Mouse (Mus musculus): Measurements from ENCODE around the gene Mc1r. TPM values are rescaled to one million over a fixed set of nuclear protein-coding genes. Genes with fewer than 3 reads are reported as not detected.

Gene Mc1r
- not detected for total RNA-seq (2023)

GRCm38 (mm10) chr8:123406786-123407185 lies at the start of gene Mc1r:
Gene Mc1r, plus strand, starts transcription at chr8:123407107.

GRCm38 (mm10) chr8:123373403-123374238 lies 33.3 kb upstream of the Mc1r start, which contains the start of gene Tcf25:
Gene Tcf25, plus strand, starts transcription at chr8:123373753.

GRCm38 (mm10) chr8:123411246-123411645 lies 4.3 kb downstream of the Mc1r start, which contains the start of gene Tubb3:
Gene Tubb3, plus strand, starts transcription at chr8:123411424.

GRCm38 (mm10) chr8:123423441-123423840 lies 16.5 kb downstream of the Mc1r start, which contains the start of gene Def8:
Gene Def8, plus strand, starts transcription at chr8:123423527.

Other genes with a start within 250 kb of the Mc1r start
- gene Sult5a1, start 248.8 kb upstream of the Mc1r start, total RNA-seq (2023), result 1 to 10 TPM in 1 of 2 experiments, under 1 TPM in 1; 0.69 to 2.3 TPM
- gene Dpep1, start 220.9 kb upstream of the Mc1r start, total RNA-seq (2023), result under 1 TPM; 0.38 to 0.40 TPM
- 10 to 100 TPM; 71.8 to 89.1 TPM for gene Chmp1a, start 194.3 kb upstream of the Mc1r start, total RNA-seq (2023)
- gene Spata33, start 194.3 kb upstream of the Mc1r start, total RNA-seq (2023), result under 1 TPM in 1 of 2 experiments, not detected in 1; 0.13 TPM
- gene Cdk10, start 182.3 kb upstream of the Mc1r start, total RNA-seq (2023), result 10 to 100 TPM; 23.5 to 29.2 TPM
- 1 to 10 TPM; 6.1 to 6.3 TPM for gene Spata2l, start 170.9 kb upstream of the Mc1r start, total RNA-seq (2023)
- gene Zfp276, start 152.9 kb upstream of the Mc1r start, total RNA-seq (2023), result 10 to 100 TPM; 35.6 to 38.0 TPM
- 10 to 100 TPM; 40.5 to 46.2 TPM for gene Vps9d1, start 152.8 kb upstream of the Mc1r start, total RNA-seq (2023)
- 10 to 100 TPM; 41.0 to 55.4 TPM for gene Fanca, start 88.5 kb upstream of the Mc1r start, total RNA-seq (2023)
- under 1 TPM; 0.22 to 0.71 TPM for gene Spire2, start 74.4 kb upstream of the Mc1r start, total RNA-seq (2023)
- 100 to 1,000 TPM; 119 to 121 TPM for gene Tcf25, start 33.4 kb upstream of the Mc1r start, total RNA-seq (2023)
- gene Tubb3, start 4.3 kb downstream of the Mc1r start, total RNA-seq (2023), result under 1 TPM in 1 of 2 experiments, not detected in 1; 0.33 TPM
- 10 to 100 TPM; 42.3 to 51.5 TPM for gene Def8, start 16.4 kb downstream of the Mc1r start, total RNA-seq (2023)
- 10 to 100 TPM; 37.5 to 39.9 TPM for gene Afg3l1, start 70.8 kb downstream of the Mc1r start, total RNA-seq (2023)
- not detected for gene Dbndd1, start 108.4 kb downstream of the Mc1r start, total RNA-seq (2023)
- 1 to 10 TPM; 1.7 to 2.3 TPM for gene Gas8, start 111.7 kb downstream of the Mc1r start, total RNA-seq (2023)
- 10 to 100 TPM; 44.4 to 48.8 TPM for gene Rhou, start 246.8 kb downstream of the Mc1r start, total RNA-seq (2023)